Mouse (Mus musculus): ENCODE results near the gene Cd34.

Gene Cd34

GRCm38 (mm10) chr1:194976517-194977370 is 38.1 kb downstream of the Cd34 start:
- peak; percentile 84 for DNase-seq

GRCm38 (mm10) chr1:194977371-194977761 is 38.7 kb downstream of the Cd34 start:
- DNase-seq: peak; percentile 89

GRCm38 (mm10) chr1:194977946-194978720 is 39.5 kb downstream of the Cd34 start:
- peak; percentile 73 for DNase-seq

- DNase-seq: no peak
These were observed 42.3 kb downstream of the Cd34 start for GRCm38 (mm10) chr1:194980826-194981435.

GRCm38 (mm10) chr1:194982931-194983690 is 44.5 kb downstream of the Cd34 start:
- DNase-seq: peak; percentile 59

- DNase-seq: no peak
These were observed 46.3 kb downstream of the Cd34 start for GRCm38 (mm10) chr1:194984914-194985313.

- DNase-seq: no peak
These were observed 47.0 kb downstream of the Cd34 start for GRCm38 (mm10) chr1:194985442-194986210.

GRCm38 (mm10) chr1:194989024-194989423 is 50.4 kb downstream of the Cd34 start:
- no peak for DNase-seq

GRCm38 (mm10) chr1:194990976-194991375 is 52.4 kb downstream of the Cd34 start:
- no peak for DNase-seq

- no peak for DNase-seq
These were observed 53.0 kb downstream of the Cd34 start for GRCm38 (mm10) chr1:194991654-194992053.

GRCm38 (mm10) chr1:194992589-194993317 is 54.1 kb downstream of the Cd34 start:
- no peak for DNase-seq

- no peak for DNase-seq
These were observed 54.9 kb downstream of the Cd34 start for GRCm38 (mm10) chr1:194993409-194993988.

GRCm38 (mm10) chr1:194994262-194994661 is 55.6 kb downstream of the Cd34 start:
- no peak for DNase-seq

- DNase-seq: no peak
These were observed 56.6 kb downstream of the Cd34 start for GRCm38 (mm10) chr1:194995196-194995595.

GRCm38 (mm10) chr1:194998396-194998795 is 59.8 kb downstream of the Cd34 start:
- no peak for DNase-seq

- no peak for DNase-seq
These were observed 64.7 kb downstream of the Cd34 start for GRCm38 (mm10) chr1:195003328-195003727.

- peak; percentile 32 for DNase-seq
These were observed 65.6 kb downstream of the Cd34 start for GRCm38 (mm10) chr1:195004194-195004593.

GRCm38 (mm10) chr1:195006267-195006666 is 67.6 kb downstream of the Cd34 start:
- DNase-seq: no peak
